ENCODE assay signal across 8 mouse cellular contexts in genomic region chr15:93518143-93518902, GRCm38 (mm10).
DNase-seq lines count a peak whose midpoint lies in the region; ATAC-seq and TF ChIP-seq lines count a peak whose summit lies in the region.

No protein-coding gene starts in this region.

- TF ChIP-seq CTCF in thymus, adult 2 months (IDR thresholded peaks at IDR 0.05; ENCODE audit: borderline replicate concordance, control insufficient read depth, extremely low read depth, insufficient read depth, low read length, poor library complexity), result no peak

- H3K4me2 ChIP-seq in forebrain, embryonic 16.5 days (ENCODE audit: low read length), result peak overlapping the region; percentile 97
- peak overlapping the region; percentile 83 for H3K4me2 ChIP-seq in intestine, embryonic 14.5 days (ENCODE audit: low read length)
- peak overlapping the region; percentile 85 for H3K4me2 ChIP-seq in liver, embryonic 16.5 days (ENCODE audit: low read depth, low read length)
- peak overlapping the region; percentile 91 for H3K4me2 ChIP-seq in neural tube, embryonic 13.5 days

- DNase-seq in thymus, adult 2 months, result no peak
- DNase-seq in thymus, postnatal 14 days, result no peak
- no peak for DNase-seq in intestine, embryonic 14.5 days (ENCODE audit: low spot score)
- DNase-seq in ovary, adult 18-20 months (ENCODE audit: low spot score), result no peak
- no peak for DNase-seq in thymus, postnatal 36 days

- peak overlapping the region; percentile 74 for H3K9ac ChIP-seq in forebrain, embryonic 16.5 days (replicated peaks; ENCODE audit: low read depth, low read length)
- peak overlapping the region; percentile 74 for H3K9ac ChIP-seq in intestine, embryonic 14.5 days (ENCODE audit: low read length)
- H3K9ac ChIP-seq in liver, embryonic 16.5 days (ENCODE audit: low read depth, low read length), result peak overlapping the region; percentile 57
- H3K9ac ChIP-seq in neural tube, embryonic 13.5 days, result peak overlapping the region; percentile 66

- H3K36me3 ChIP-seq in thymus, adult 2 months (ENCODE audit: control insufficient read depth, insufficient read depth, low read length), result no peaks in the 10 kb centered on the region
- H3K36me3 ChIP-seq in forebrain, embryonic 16.5 days (ENCODE audit: control insufficient read depth, insufficient read depth), result no peaks in the 10 kb centered on the region
- H3K36me3 ChIP-seq in intestine, embryonic 14.5 days (ENCODE audit: control insufficient read depth, insufficient read depth, low read length), result no peaks in the 10 kb centered on the region
- H3K36me3 ChIP-seq in liver, embryonic 16.5 days (ENCODE audit: control insufficient read depth, insufficient read depth), result no peaks in the 10 kb centered on the region
- no peaks in the 10 kb centered on the region for H3K36me3 ChIP-seq in neural tube, embryonic 13.5 days

- no peak overlapping the region for H3K27ac ChIP-seq in thymus, adult 2 months (ENCODE audit: control insufficient read depth, insufficient read depth, low read length)
- H3K27ac ChIP-seq in forebrain, embryonic 16.5 days (ENCODE audit: low read length), result no peak overlapping the region
- H3K27ac ChIP-seq in intestine, embryonic 14.5 days (ENCODE audit: low read depth), result peak overlapping the region; percentile 86
- no peak overlapping the region for H3K27ac ChIP-seq in liver, embryonic 16.5 days (ENCODE audit: low read length)
- peak overlapping the region; percentile 55; the same call in 1 of the 2 replicates for H3K27ac ChIP-seq in neural tube, embryonic 13.5 days (replicated peaks)

- no peak for ATAC-seq in forebrain, embryonic 16.5 days
- ATAC-seq in intestine, embryonic 14.5 days (replicated peaks; ENCODE audit: low FRiP score, low TSS enrichment, low read depth), result no peak
- ATAC-seq in liver, embryonic 16.5 days (ENCODE audit: low read depth), result no peak
- no peak for ATAC-seq in neural tube, embryonic 13.5 days (ENCODE audit: low read depth)

- H3K27me3 ChIP-seq in thymus, adult 2 months (ENCODE audit: control insufficient read depth, insufficient read depth, low read length), result no peaks in the 10 kb centered on the region
- no peaks in the 10 kb centered on the region; the same call in none of the 2 replicates for H3K27me3 ChIP-seq in forebrain, embryonic 16.5 days (replicated peaks; ENCODE audit: control insufficient read depth, insufficient read depth, low read length)
- no peaks in the 10 kb centered on the region for H3K27me3 ChIP-seq in intestine, embryonic 14.5 days (replicated peaks; ENCODE audit: control insufficient read depth, insufficient read depth, low read length)
- peaks cover 33% of the 10 kb centered on the region for H3K27me3 ChIP-seq in liver, embryonic 16.5 days (ENCODE audit: control insufficient read depth, insufficient read depth, low read depth, low read length)
- H3K27me3 ChIP-seq in neural tube, embryonic 13.5 days, result peaks cover 39% of the 10 kb centered on the region

- H3K9me3 ChIP-seq in forebrain, embryonic 16.5 days (ENCODE audit: control insufficient read depth, low read length), result no peaks in the 10 kb centered on the region
- no peaks in the 10 kb centered on the region for H3K9me3 ChIP-seq in intestine, embryonic 14.5 days (ENCODE audit: control insufficient read depth, low read length)
- no peaks in the 10 kb centered on the region for H3K9me3 ChIP-seq in liver, embryonic 16.5 days (replicated peaks; ENCODE audit: control insufficient read depth, low read length)
- H3K9me3 ChIP-seq in neural tube, embryonic 13.5 days, result no peaks in the 10 kb centered on the region

- no peak for TF ChIP-seq POLR2A in thymus, adult 2 months (IDR thresholded peaks at IDR 0.05; ENCODE audit: control insufficient read depth, extremely low read depth, insufficient read depth, low read length, poor library complexity)

- peaks cover 8% of the 10 kb centered on the region for H3K4me1 ChIP-seq in thymus, adult 2 months (replicated peaks; ENCODE audit: control insufficient read depth, insufficient read depth, low read length)
- H3K4me1 ChIP-seq in forebrain, embryonic 16.5 days (replicated peaks; ENCODE audit: control insufficient read depth, insufficient read depth, low read length), result peaks cover 21% of the 10 kb centered on the region
- H3K4me1 ChIP-seq in intestine, embryonic 14.5 days (replicated peaks; ENCODE audit: control insufficient read depth, insufficient read depth, low read length), result peaks cover 58% of the 10 kb centered on the region
- peaks cover 11% of the 10 kb centered on the region for H3K4me1 ChIP-seq in liver, embryonic 16.5 days (ENCODE audit: control insufficient read depth, low read depth, low read length)
- peaks cover 59% of the 10 kb centered on the region for H3K4me1 ChIP-seq in neural tube, embryonic 13.5 days (replicated peaks)

- peak overlapping the region; percentile 69 for H3K4me3 ChIP-seq in thymus, adult 2 months (ENCODE audit: control insufficient read depth, insufficient read depth, low read length)
- peak overlapping the region; percentile 75 for H3K4me3 ChIP-seq in forebrain, embryonic 16.5 days (replicated peaks; ENCODE audit: low read length)
- peak overlapping the region; percentile 76 for H3K4me3 ChIP-seq in intestine, embryonic 14.5 days (ENCODE audit: low read depth, low read length)
- H3K4me3 ChIP-seq in liver, embryonic 16.5 days (ENCODE audit: low read depth, low read length), result peak overlapping the region; percentile 69
- H3K4me3 ChIP-seq in neural tube, embryonic 13.5 days, result peak overlapping the region; percentile 61

- WGBS in thymus, adult 2 months, result 9% methylated on average over 23 of the region's 23 CpGs
- 2% methylated on average over 23 of the region's 23 CpGs for WGBS in forebrain, embryonic 16.5 days
- WGBS in intestine, embryonic 14.5 days, result 3% methylated on average over 23 of the region's 23 CpGs
- 1% methylated on average over 23 of the region's 23 CpGs for WGBS in liver, embryonic 16.5 days (ENCODE audit: insufficient replicate concordance)
- WGBS in neural tube, embryonic 13.5 days, result 3% methylated on average over 23 of the region's 23 CpGs

Comparison
In these comparisons a context has a peak if more than half of its experiments do, and no peak if none do; other contexts are left out.
1. H3K27ac ChIP-seq: peak in intestine, embryonic 14.5 days (single experiment) and neural tube, embryonic 13.5 days (single experiment); none in thymus, adult 2 months (single experiment), forebrain, embryonic 16.5 days (single experiment) and liver, embryonic 16.5 days (single experiment).
2. Peak in every context shown above with its lines, with median percentiles within 50 percentile points of each other: H3K4me3 ChIP-seq, H3K4me2 ChIP-seq and H3K9ac ChIP-seq.